Mouse (Mus musculus) ES-CJ7 (cell line): ENCODE measurements around the gene Cilp.
"Not testable (repeated sequence)": the region's sequence is repeated elsewhere in the genome, so short reads cannot be mapped to it uniquely, and the experiment has no call there.

Source experiments
- DNase-seq: peaks from one replicate; pipeline ENCODE4 v3.0.0; 2011; ENCODE audit warnings: low read depth, low spot score

Cilp gene

GRCm38 (mm10) chr9:65264959-65265358 lies at the start of gene Cilp:
TSS of gene Cilp (plus strand) at chr9:65265180.
- DNase-seq: no peak

DNA sequence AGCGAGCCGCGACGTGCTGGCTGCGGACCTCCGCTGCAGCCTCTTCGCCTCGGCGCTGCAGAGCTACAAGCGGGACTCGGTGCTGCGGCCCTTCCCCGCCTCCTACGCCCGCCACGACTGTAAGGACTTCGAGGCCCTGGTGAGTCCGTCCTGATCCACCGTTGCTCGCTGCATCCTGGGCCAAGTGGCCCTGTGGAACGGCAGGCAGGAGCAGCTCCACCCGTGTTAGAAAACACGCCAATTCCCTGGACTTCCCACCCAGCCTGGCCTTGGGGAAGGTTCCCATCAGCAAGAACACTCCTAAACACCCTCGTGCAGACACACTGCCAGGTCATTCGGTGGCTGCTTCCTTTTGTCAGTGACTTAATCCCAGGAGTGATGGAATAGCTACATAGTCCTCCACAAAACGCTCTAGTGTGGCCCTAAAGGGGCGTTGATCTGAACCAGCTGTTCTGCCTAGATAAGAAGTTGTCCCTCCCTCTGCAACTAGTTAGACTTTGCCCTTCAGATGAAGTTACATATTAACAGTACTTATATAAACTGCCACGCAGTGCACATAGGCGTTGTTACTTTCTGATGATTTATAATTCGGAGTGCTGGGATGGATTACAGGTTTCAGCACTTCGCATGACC lies 49.4 kb upstream of the Cilp start:
- DNase-seq: no peak

DNA sequence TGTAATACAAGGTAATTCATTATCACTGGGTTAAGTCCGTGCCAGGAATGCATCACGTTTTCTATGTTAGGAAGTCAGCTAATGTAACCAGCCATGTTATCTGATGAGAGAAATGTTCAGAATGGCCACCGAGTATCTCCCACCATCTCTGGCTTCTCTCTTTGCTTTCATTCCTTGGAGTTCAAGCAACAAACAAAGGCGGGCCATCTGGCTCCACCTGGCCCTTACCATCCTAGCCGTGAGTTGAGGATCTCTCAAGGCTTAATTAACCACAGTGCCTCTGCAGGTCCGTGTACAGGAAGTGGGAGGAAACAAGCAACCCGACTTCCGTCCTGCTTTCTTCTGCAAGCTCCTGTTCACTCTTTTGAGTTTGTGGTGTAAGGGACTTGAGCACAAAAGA lies 48.0 kb upstream of the Cilp start:
- no peak for DNase-seq

GRCm38 (mm10) chr9:65217661-65218060 lies 47.3 kb upstream of the Cilp start:
- DNase-seq: no peak

- DNase-seq: no peak
Measured at GRCm38 (mm10) chr9:65218916-65219315, 46.1 kb upstream of the Cilp start.

GRCm38 (mm10) chr9:65220398-65220797 lies 44.6 kb upstream of the Cilp start:
- DNase-seq: not testable (repeated sequence)

DNA sequence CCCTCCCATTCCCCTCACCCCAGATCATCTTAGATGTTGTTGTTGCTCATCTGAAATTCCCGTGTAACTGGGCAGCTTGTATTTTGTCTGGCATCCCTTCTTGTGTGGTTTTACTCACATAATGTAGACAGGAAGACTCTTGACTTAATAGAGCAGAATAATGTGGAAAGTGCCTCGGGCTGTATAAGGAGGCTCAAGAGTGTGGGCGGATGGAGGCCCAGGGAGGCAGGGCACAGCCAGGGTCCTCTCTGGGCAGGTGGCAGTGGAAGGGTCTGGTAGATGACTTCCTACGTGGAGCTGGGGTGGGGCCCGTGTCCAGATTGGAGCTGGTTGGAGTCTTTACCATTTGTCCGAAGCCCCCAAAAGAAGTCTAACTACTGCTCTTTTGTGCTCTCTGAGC lies 41.1 kb upstream of the Cilp start:
- no peak for DNase-seq

DNA sequence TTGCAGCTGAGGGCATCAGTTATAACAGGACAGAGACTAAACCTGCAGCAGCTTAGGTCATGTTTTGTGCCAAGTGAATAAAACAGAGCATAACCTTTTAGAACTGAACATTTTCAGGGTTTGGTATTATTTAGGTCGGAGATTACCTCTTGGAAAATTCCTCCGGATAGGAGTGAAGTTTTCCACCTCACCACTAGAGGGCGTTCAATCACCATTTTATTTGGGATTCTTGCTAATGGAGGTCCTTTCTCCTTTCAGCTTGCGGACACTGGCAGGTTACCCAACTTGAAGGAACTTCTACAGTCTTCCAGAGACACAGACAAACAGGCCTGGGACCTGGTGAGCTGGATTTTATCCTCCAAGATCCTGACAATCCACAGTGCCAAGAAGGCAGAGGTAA lies 39.2 kb upstream of the Cilp start:
- DNase-seq: peak; percentile 51

DNA sequence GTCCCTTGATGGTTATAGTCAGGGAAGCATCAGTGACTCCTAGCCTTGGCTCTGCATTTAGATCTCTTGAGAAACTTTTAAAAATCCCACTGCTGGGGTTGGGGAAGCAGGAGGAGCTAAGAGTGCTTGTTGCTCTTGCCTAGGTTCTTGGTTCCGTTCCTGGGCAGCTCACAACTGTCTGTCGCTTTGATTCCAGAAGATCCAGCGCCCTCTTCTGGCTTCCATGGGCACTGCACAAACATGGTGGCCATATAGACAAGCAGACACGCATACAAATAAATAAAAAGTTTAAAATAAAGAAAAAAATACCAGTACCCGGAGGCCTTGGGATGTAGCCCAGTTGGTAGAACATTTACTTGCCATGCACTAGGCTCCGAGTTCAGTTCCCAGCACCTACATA lies 34.7 kb upstream of the Cilp start:
- DNase-seq: no peak

GRCm38 (mm10) chr9:65231284-65231683 lies 33.7 kb upstream of the Cilp start:
- no peak for DNase-seq

GRCm38 (mm10) chr9:65233243-65233985 lies 31.6 kb upstream of the Cilp start:
- no peak for DNase-seq

DNA sequence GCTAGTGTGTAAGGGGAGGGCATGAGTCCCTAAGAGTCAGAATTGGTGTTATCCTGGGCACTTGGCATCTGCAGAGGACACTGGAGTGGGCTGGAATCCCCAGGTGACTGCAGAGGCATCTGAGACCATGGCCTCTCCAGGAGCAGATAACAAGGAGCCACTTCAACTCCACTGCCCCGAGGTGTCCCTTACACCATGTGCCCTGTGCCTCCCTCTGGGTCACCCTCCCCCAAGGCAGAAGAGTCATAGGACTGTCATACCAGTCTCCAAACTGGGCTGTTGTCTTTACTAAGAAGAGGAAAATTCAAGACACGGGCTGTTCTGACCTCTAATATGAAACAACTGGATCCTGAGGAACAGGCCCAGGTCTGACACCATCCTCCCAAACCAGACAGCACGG lies 30.2 kb upstream of the Cilp start:
- DNase-seq: no peak

DNA sequence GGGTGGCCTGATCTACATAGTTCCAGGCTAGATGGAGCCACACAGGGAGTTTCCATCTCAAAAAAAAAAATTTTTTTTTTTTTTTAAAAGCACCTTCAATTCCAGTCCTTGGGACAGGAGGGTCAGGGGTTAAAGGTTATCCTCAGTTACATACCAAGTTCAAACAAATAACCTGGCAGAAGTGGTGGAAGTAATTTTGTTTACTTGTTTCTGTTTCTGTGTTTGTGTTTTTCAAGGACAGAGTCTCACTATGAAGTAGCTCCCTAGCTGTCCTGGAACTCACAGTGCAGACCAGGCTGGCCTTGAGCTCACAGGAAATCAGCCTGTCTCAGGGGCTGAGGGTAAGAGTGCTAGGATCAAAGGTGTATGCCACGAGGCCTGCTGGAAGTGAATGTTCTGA lies 29.4 kb upstream of the Cilp start:
- DNase-seq: no peak

GRCm38 (mm10) chr9:65237616-65238015 lies 27.4 kb upstream of the Cilp start:
- DNase-seq: no peak

DNA sequence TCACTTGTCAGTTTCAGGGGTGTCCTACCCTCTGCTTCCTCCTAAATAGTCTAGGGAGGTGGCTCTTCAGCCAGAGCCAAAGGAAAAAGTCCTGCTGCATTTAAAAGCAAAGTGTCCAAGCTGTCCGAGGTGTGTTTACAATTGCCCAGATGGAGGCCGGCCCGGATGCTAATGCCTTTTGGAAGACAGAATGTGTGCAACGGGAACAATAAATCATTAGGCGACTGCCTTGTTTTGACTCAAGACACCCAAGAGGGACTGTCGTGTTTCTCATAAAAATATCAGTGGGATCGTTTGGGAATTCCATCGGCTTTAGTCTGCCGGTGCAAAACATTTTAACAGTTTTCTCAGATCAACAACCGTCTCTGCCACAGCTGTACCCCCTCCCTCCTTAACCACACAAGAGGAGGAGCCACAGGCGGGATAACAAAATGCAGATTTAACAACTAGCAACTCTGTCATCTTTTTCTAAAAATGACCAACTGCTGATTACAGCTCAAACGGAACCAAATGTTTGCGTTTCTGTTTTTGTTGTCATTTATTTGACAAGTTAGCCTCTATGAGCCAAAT lies 26.7 kb upstream of the Cilp start:
- DNase-seq: no peak

DNA sequence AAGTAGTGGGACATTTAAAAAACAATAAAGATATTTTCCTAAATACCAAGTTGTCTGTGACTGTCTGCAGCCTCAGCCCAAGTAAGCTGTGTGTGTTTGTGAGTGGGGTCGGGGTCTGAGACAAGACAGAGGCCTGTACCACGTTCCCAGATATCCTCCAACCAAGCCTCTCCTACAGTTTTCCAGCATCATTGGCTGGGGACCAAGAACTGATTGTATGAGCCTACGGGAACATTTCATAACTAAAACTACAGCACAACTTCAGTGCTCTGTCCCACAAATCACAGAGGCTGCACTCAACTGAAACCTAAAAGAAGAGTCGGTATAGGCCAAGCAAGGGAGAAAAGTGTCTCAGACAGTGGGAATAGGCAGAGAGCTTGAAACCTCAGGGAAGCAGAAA lies 25.8 kb upstream of the Cilp start:
- no peak for DNase-seq

DNA sequence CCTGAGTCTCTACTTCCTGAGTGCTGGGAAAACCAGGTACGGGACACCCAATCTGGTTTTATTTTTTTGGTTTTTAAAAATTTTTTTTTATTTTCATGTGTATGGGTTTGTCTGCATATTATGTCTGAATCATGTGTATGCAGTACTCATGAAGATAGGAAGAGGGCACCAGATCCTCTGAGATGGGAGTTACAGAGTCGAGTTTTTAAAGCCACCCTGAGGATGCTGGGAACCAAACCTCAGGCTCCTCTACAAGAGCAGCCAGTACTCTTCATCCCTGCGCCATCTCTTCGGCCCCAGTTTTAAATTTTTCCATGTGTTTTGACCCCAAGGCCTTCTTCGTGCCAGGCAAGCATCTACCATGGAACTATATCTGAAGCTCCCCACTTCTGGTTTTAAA lies 25.2 kb upstream of the Cilp start:
- DNase-seq: peak; percentile 64

DNA sequence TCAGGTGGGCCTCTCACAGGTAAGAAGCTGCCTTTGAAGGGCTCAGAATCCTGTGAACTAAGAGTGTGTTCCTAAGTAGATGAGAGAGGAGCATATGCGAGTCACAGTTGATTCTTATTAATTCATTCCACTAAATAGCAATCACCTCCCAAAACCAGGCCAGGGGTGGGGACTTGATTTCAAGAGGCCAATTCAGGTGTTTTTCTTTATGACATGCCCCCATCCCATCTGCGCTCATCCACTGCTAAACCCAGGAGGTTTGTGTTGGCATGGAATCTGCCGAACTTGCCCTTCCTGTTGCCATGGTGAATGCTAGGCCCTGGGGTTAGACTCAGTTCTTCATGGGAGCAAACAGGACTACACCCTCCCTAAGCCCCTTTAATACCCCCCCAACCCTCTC lies 24.4 kb upstream of the Cilp start:
- DNase-seq: no peak

DNA sequence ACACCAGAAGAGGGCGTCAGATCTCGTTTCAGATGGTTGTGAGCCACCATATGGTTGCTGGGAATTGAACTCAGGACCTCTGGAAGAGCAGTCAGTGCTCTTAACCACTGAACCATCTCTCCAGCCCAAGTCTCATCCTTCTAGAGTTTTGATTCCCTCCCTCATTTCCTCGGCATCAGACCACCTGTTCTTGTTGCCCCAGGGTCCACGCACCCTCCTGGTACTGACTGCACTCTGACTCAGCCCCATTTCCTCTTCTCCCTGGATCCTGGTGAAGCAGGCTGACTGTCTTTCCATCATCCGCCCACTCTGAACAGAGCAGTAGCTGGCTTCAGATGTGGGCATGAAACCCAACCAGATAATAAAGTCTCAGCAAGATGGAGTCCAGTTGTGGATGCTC lies 23.0 kb upstream of the Cilp start:
- no peak for DNase-seq

GRCm38 (mm10) chr9:65243249-65243648 lies 21.7 kb upstream of the Cilp start:
- DNase-seq: no peak

DNA sequence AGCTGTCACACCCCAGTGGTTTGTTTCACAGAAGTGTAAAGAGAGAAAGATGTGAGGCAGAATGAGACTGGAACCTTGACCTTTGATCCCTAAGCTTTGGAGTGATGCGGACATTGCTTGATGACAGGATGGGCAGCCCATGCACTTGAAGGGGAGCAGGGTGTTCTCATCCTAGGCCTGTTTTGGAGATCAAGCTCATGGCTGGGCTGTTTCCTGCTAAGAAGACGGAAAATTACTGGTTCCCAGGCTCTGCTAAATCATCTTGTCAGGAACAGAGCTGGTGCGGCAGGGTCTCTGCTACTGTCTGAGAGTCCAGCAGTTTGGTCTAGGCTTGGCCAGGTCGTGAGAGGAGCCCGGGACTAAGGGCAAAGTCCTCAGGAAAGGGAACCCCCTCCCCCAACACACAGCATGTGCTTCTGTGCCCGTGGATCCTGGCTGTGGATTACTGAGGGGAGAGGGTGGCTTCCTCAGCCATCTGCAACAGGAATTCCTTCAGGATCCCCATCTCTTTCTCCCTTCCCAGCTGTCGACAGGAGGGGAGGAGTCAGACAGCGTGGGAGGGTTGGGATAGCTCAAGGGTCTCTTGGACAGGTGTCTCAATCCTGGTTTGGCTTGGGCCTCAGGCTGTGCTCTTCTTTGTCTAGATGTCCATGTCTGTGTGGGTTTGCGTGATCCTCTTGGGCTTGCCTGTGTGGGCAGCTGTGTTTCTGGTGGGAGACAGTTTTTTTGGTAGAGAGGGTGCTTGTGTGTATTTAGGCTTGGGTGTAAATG lies 20.8 kb upstream of the Cilp start:
- DNase-seq: no peak
